Mouse (Mus musculus): ENCODE results near the gene Mthfd1l. TPM values are rescaled to one million over a fixed set of nuclear protein-coding genes. Genes with fewer than 3 reads are reported as not detected.

Gene Mthfd1l
- polyA plus RNA-seq, 1 experiment from 2014 or later: 5.3 TPM

DNA sequence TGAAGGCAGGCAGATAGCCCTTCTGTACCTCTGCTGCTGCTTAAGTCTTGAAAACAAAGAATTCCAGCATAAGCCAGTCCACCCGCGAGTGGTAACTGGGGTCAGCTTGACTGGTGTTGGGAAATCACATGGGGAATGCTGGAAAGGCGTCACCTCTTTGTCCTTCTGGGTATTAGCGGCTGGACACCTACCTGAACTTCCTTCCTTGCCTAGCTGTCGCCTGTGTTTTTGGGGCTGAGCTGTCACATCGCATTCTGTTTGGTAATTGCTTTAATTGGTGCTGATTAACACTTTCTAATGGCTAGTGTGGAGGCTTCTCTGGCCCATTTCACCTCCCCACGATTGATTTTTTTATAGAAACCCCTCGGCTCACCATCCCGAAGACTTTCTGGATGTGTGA, 135.5 kb downstream of the Mthfd1l start:
- H3K4me2 ChIP-seq (replicated peaks; ENCODE audit: low read depth): no peak overlapping the region
- no peaks in the 10 kb centered on the region for H3K27me3 ChIP-seq (replicated peaks; ENCODE audit: control insufficient read depth, insufficient read depth, low read length)
- TF ChIP-seq CTCF (IDR thresholded peaks at IDR 0.05; ENCODE audit: low read depth): no peak
- 79% methylated on average over 9 of the region's 9 CpGs for WGBS
- no peaks in the 10 kb centered on the region for H3K9me3 ChIP-seq (ENCODE audit: control insufficient read depth)
- peaks cover 9% of the 10 kb centered on the region; the same call in 1 of the 2 replicates for H3K4me1 ChIP-seq (replicated peaks; ENCODE audit: control insufficient read depth, insufficient read depth, low read length)
- no peak for ATAC-seq
- H3K27ac ChIP-seq (ENCODE audit: low read depth, low read length): no peak overlapping the region
- H3K9ac ChIP-seq (ENCODE audit: low read depth, low read length): no peak overlapping the region
- no peak overlapping the region for H3K4me3 ChIP-seq (ENCODE audit: low read depth, low read length)
- no peaks in the 10 kb centered on the region for H3K36me3 ChIP-seq (ENCODE audit: control insufficient read depth, insufficient read depth)

DNA sequence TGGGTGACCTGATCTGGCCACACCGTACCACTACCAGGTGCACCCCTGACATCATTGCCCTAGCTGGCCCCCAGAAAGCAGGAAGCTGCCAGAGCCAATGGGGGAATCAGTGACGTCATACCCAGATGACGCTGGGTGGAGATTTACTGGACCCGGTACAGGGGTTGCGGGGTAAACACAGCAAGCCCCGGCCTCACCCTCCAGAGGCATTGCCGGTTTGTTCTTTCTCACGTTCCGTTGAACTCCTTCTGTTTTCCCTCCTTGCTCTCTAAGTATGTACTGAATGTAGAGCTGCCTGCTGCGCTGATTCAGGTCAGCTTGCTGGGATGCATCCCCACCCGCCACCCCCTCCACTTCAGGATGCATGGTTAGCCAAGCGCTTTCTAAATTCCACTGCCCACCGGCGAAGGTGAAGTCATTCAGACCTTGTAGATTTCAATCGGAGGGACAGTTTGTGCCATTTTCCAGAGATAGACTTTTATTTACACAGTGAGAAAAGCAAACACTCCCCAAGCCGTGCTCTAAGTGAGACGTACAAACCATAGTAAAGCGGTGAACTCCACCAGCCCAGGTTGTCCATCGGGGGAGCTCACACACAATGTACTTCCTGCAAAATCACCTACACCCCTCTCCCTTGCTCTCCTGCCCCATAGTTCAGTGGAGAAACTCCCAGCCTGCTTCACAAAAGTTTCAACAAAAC, 138.3 kb downstream of the Mthfd1l start:
- 0 out of 2 replicates have a peak, but pooled peaks have one; percentile 12 for TF ChIP-seq CTCF (IDR thresholded peaks at IDR 0.05; ENCODE audit: low read depth)
- no peak for ATAC-seq
- Histone ChIP-seq H3K27me3 (replicated peaks; ENCODE audit: control insufficient read depth, insufficient read depth, low read length) (no peaks in the 10 kb centered on the region), H3K9ac (ENCODE audit: low read depth, low read length) (no peak overlapping the region), H3K4me3 (ENCODE audit: low read depth, low read length) (no peak overlapping the region), H3K27ac (ENCODE audit: low read depth, low read length) (no peak overlapping the region), H3K9me3 (ENCODE audit: control insufficient read depth) (no peaks in the 10 kb centered on the region), H3K36me3 (ENCODE audit: control insufficient read depth, insufficient read depth) (no peaks in the 10 kb centered on the region), H3K4me1 (replicated peaks; ENCODE audit: control insufficient read depth, insufficient read depth, low read length) (peaks cover 4% of the 10 kb centered on the region; the same call in 1 of the 2 replicates), H3K4me2 (replicated peaks; ENCODE audit: low read depth) (0 out of 2 replicates have a peak overlapping the region, but pooled peaks have one; percentile 21)
- WGBS: 33% methylated on average over 19 of the region's 19 CpGs

DNA sequence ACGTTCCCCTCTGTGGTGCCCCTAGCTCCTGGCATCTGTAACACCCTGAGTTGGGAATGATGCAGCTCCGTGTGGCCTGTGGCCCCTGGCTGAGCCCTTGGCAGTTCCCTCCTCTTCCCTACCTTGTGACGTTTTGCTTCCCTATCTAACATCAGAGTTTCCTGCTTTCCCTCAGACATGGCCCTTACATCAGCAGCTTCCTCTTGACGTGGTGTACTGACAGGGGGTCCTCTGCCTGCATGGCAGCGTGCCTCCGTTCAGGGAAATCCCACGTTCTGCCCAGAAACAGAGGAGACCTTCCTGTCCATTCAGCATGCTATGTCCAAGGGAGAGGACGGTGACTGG, 138.8 kb downstream of the Mthfd1l start:
- WGBS: 74% methylated on average over 8 of the region's 8 CpGs
- H3K4me1 ChIP-seq (replicated peaks; ENCODE audit: control insufficient read depth, insufficient read depth, low read length): 0 out of 2 replicates have a peak, but pooled peaks cover 4% of the 10 kb centered on the region
- no peaks in the 10 kb centered on the region for H3K27me3 ChIP-seq (replicated peaks; ENCODE audit: control insufficient read depth, insufficient read depth, low read length)
- no peak overlapping the region for H3K4me3 ChIP-seq (ENCODE audit: low read depth, low read length)
- no peak overlapping the region for H3K27ac ChIP-seq (ENCODE audit: low read depth, low read length)
- ATAC-seq: no peak
- TF ChIP-seq CTCF (IDR thresholded peaks at IDR 0.05; ENCODE audit: low read depth): no peak
- no peaks in the 10 kb centered on the region for H3K36me3 ChIP-seq (ENCODE audit: control insufficient read depth, insufficient read depth)
- H3K4me2 ChIP-seq (replicated peaks; ENCODE audit: low read depth): no peak overlapping the region
- no peak overlapping the region for H3K9ac ChIP-seq (ENCODE audit: low read depth, low read length)
- no peaks in the 10 kb centered on the region for H3K9me3 ChIP-seq (ENCODE audit: control insufficient read depth)

DNA sequence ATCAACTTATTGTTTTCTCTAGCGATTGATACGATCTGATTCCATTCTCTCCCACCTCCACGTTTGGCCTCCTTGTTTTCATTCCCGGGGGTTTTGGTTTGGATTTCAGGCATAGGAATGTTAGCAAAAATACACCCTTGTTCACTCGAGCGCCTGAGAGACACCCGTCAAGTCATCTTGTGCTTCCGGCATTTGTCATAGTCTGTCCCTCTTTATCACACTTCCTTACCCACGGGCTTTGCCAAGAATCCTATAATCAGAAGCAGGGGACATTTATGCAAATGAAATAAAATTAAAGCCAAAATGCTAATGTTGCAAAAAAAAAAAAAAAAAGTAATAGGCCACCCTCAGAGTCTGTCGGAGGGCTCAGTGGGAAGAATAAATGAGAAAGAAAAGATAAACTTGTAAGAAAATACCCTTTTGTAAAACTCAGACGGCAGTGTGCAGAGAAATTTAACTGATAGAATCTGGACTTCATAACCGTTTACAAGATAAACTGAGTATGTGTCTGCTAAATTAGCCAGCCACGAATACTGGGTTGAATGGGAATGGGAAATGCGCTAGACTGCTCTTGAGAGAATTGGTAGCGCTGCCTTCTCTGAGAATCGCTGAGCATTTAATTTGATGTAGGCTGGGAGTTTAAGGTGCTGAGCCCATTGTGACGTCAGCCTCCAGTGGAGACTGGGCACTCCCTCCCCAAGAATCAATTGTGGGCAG, 139.9 kb downstream of the Mthfd1l start:
- Histone ChIP-seq H3K4me2 (replicated peaks; ENCODE audit: low read depth) (no peak overlapping the region), H3K27me3 (replicated peaks; ENCODE audit: control insufficient read depth, insufficient read depth, low read length) (no peaks in the 10 kb centered on the region), H3K9ac (ENCODE audit: low read depth, low read length) (no peak overlapping the region), H3K4me1 (replicated peaks; ENCODE audit: control insufficient read depth, insufficient read depth, low read length) (0 out of 2 replicates have a peak, but pooled peaks cover 4% of the 10 kb centered on the region), H3K4me3 (ENCODE audit: low read depth, low read length) (no peak overlapping the region), H3K36me3 (ENCODE audit: control insufficient read depth, insufficient read depth) (no peaks in the 10 kb centered on the region), H3K27ac (ENCODE audit: low read depth, low read length) (no peak overlapping the region), H3K9me3 (ENCODE audit: control insufficient read depth) (no peaks in the 10 kb centered on the region)
- TF ChIP-seq CTCF (IDR thresholded peaks at IDR 0.05; ENCODE audit: low read depth): no peak
- ATAC-seq: no peak
- WGBS: 59% methylated on average over 17 of the region's 17 CpGs

DNA sequence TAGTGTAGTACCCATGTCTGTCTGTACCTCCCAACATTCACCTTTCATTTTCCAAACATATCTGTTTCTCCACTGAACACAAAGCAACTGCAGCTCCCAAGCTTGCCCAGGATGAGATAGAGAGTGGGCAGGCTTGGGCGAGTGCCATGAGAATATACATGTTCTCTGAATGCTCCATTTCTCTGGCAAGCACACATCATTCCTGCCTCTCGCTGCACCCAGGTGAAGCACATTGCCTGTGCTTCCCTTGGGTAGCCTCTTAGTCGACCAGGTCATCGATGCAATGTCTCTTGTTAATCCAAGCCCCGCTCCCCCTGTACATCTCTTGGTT, 140.4 kb downstream of the Mthfd1l start:
- Histone ChIP-seq H3K27me3 (replicated peaks; ENCODE audit: control insufficient read depth, insufficient read depth, low read length) (no peaks in the 10 kb centered on the region), H3K4me3 (ENCODE audit: low read depth, low read length) (no peak overlapping the region), H3K27ac (ENCODE audit: low read depth, low read length) (no peak overlapping the region), H3K4me1 (replicated peaks; ENCODE audit: control insufficient read depth, insufficient read depth, low read length) (no peaks in the 10 kb centered on the region), H3K9me3 (ENCODE audit: control insufficient read depth) (no peaks in the 10 kb centered on the region), H3K4me2 (replicated peaks; ENCODE audit: low read depth) (no peak overlapping the region), H3K36me3 (ENCODE audit: control insufficient read depth, insufficient read depth) (no peaks in the 10 kb centered on the region), H3K9ac (ENCODE audit: low read depth, low read length) (no peak overlapping the region)
- 91% methylated on average over 5 of the region's 5 CpGs for WGBS
- no peak for TF ChIP-seq CTCF (IDR thresholded peaks at IDR 0.05; ENCODE audit: low read depth)
- ATAC-seq: no peak

DNA sequence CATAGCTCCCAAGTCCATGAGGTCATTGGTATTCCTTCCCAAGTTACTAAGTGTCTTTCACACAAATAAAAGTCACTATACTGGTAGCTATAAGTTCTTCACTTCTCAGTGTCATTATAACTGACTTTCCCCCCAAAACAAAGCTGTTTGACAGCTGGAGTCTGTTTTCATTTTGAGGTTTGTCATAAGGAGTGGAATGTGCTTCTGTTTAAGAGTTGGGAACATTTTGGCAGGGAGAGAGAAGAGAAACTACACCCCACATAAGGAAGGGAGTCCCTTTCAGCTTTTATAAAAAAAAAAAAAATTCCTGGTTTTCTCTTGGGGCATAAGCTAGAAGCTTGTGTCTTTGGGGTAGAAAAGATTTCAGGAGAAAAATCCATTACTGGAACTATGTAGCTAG, 143.7 kb downstream of the Mthfd1l start:
- TF ChIP-seq CTCF (IDR thresholded peaks at IDR 0.05; ENCODE audit: low read depth): no peak
- H3K36me3 ChIP-seq (ENCODE audit: control insufficient read depth, insufficient read depth): no peaks in the 10 kb centered on the region
- no peak for ATAC-seq
- H3K9me3 ChIP-seq (ENCODE audit: control insufficient read depth): no peaks in the 10 kb centered on the region
- H3K4me2 ChIP-seq (replicated peaks; ENCODE audit: low read depth): 0 out of 2 replicates have a peak overlapping the region, but pooled peaks have one; percentile 21
- H3K27me3 ChIP-seq (replicated peaks; ENCODE audit: control insufficient read depth, insufficient read depth, low read length): no peaks in the 10 kb centered on the region
- H3K27ac ChIP-seq (ENCODE audit: low read depth, low read length): no peak overlapping the region
- no peak overlapping the region for H3K9ac ChIP-seq (ENCODE audit: low read depth, low read length)
- H3K4me1 ChIP-seq (replicated peaks; ENCODE audit: control insufficient read depth, insufficient read depth, low read length): no peaks in the 10 kb centered on the region
- H3K4me3 ChIP-seq (ENCODE audit: low read depth, low read length): no peak overlapping the region
